Mouse (Mus musculus): ENCODE data around the gene Rorc. TPM values are rescaled to one million over a fixed set of nuclear protein-coding genes. Genes with fewer than 3 reads are reported as not detected.

Rorc gene
- polyA plus RNA-seq, 1 experiment from 2014 or later, result 6.1 TPM

DNA sequence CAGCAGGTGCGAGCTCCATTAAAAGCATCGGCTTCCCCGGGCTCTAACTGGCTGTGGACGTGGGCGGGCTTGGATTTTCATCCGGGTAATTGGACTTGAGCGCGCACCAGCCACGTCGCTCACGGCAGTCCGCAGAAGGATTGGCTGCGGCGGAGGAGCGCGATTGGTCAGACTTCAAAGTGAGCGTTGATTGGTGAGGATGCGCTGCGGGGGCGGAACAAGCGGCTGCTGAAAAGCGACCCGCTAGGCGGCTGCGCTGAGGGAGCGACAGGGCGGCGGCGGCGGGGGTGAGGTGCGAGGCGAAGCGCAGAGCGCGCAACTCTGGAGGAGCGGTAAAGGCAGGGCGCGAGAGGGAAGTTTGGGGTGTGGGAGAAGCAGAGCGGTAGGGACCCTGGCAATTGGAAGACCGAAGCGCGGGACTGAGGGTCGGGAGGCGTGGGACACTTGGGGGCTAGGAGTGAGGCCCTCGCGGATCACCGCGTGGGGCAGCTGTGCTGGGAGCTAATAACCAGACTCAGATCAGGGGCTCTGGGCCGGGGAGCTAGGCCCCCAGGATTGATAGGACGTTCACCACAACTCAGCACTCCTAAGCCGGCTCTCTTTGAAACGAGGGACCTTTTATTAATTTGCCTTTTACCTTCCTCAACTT, 40.6 kb downstream of the Rorc start, which contains the start of gene Tdrkh:
Gene Tdrkh, plus strand, starts transcription at position 243 of the 649 bp plus-strand sequence.
- peak within 1 kb of the TSS; percentile 74 for H3K4me2 ChIP-seq (replicated peaks; ENCODE audit: low read depth, low read length)
- H3K4me1 ChIP-seq (ENCODE audit: control insufficient read depth, insufficient read depth, low read length), result peaks cover 6% of the 10 kb centered on the region; the same call in 1 of the 2 replicates
- H3K36me3 ChIP-seq (ENCODE audit: control insufficient read depth, insufficient read depth, low read length), result no peaks in the 10 kb centered on the region
- H3K9ac ChIP-seq (ENCODE audit: low read depth, low read length), result peak within 1 kb of the TSS; percentile 58
- 0 out of 2 replicates have a peak, but pooled peaks cover 3% of the 10 kb centered on the region for H3K27me3 ChIP-seq (ENCODE audit: control insufficient read depth, insufficient read depth, low read length)
- no peaks in the 10 kb centered on the region for H3K9me3 ChIP-seq (ENCODE audit: control insufficient read depth, low read length)
- H3K27ac ChIP-seq (ENCODE audit: low read depth, low read length), result no peak within 1 kb of the TSS
- WGBS, result 9% methylated on average over 52 of the region's 52 CpGs
- H3K4me3 ChIP-seq (ENCODE audit: low read length), result peak within 1 kb of the TSS; percentile 38
- ATAC-seq (ENCODE audit: low FRiP score, low TSS enrichment), result peak; percentile 99

GRCm38 (mm10) chr3:94430980-94431379, 58.4 kb downstream of the Rorc start:
- no peak overlapping the region for H3K4me3 ChIP-seq (ENCODE audit: low read length)
- H3K36me3 ChIP-seq (ENCODE audit: control insufficient read depth, insufficient read depth, low read length), result no peaks in the 10 kb centered on the region
- no peak overlapping the region for H3K4me2 ChIP-seq (replicated peaks; ENCODE audit: low read depth, low read length)
- no peaks in the 10 kb centered on the region for H3K9me3 ChIP-seq (ENCODE audit: control insufficient read depth, low read length)
- no peaks in the 10 kb centered on the region for H3K27me3 ChIP-seq (ENCODE audit: control insufficient read depth, insufficient read depth, low read length)
- no peak overlapping the region for H3K9ac ChIP-seq (ENCODE audit: low read depth, low read length)
- H3K4me1 ChIP-seq (ENCODE audit: control insufficient read depth, insufficient read depth, low read length), result no peaks in the 10 kb centered on the region
- H3K27ac ChIP-seq (ENCODE audit: low read depth, low read length), result no peak overlapping the region
- WGBS, result 86% methylated on average over 2 of the region's 2 CpGs
- no peak for ATAC-seq (ENCODE audit: low FRiP score, low TSS enrichment)

DNA sequence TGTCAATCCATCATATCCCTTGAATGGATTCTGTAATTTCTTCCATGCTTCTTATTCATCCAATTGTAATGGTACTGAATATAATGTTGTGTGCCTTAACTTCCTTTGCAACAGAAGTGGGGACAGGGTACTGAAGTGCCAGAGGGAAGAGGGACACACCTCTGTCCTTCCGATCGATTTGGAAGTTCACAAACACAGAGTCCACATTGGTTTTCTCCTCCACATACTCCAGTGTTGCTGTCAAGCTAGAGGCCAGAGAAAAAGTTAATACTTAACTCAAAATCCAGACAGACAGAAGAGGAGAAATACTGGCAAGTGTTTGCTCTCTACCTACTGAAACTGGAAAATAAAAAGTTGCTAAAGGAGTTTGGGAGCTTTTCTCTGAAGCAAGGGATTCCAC, 61.7 kb downstream of the Rorc start:
- 84% methylated on average over 2 of the region's 2 CpGs for WGBS
- ATAC-seq (ENCODE audit: low FRiP score, low TSS enrichment), result no peak
- Histone ChIP-seq H3K36me3 (ENCODE audit: control insufficient read depth, insufficient read depth, low read length) (no peaks in the 10 kb centered on the region), H3K27me3 (ENCODE audit: control insufficient read depth, insufficient read depth, low read length) (no peaks in the 10 kb centered on the region), H3K4me1 (ENCODE audit: control insufficient read depth, insufficient read depth, low read length) (no peaks in the 10 kb centered on the region), H3K9me3 (ENCODE audit: control insufficient read depth, low read length) (no peaks in the 10 kb centered on the region), H3K9ac (ENCODE audit: low read depth, low read length) (no peak overlapping the region), H3K27ac (ENCODE audit: low read depth, low read length) (no peak overlapping the region), H3K4me3 (ENCODE audit: low read length) (no peak overlapping the region), H3K4me2 (replicated peaks; ENCODE audit: low read depth, low read length) (no peak overlapping the region)

- H3K36me3 ChIP-seq (ENCODE audit: control insufficient read depth, insufficient read depth, low read length), result no peaks in the 10 kb centered on the region
- H3K27ac ChIP-seq (ENCODE audit: low read depth, low read length), result no peak overlapping the region
- no peak overlapping the region for H3K4me2 ChIP-seq (replicated peaks; ENCODE audit: low read depth, low read length)
- no peak overlapping the region for H3K4me3 ChIP-seq (ENCODE audit: low read length)
- no peaks in the 10 kb centered on the region for H3K9me3 ChIP-seq (ENCODE audit: control insufficient read depth, low read length)
- no peak overlapping the region for H3K9ac ChIP-seq (ENCODE audit: low read depth, low read length)
- no peaks in the 10 kb centered on the region for H3K4me1 ChIP-seq (ENCODE audit: control insufficient read depth, insufficient read depth, low read length)
- no peak for ATAC-seq (ENCODE audit: low FRiP score, low TSS enrichment)
- 0 out of 2 replicates have a peak, but pooled peaks cover 2% of the 10 kb centered on the region for H3K27me3 ChIP-seq (ENCODE audit: control insufficient read depth, insufficient read depth, low read length)
- 84% methylated on average over 9 of the region's 9 CpGs for WGBS
Measured at GRCm38 (mm10) chr3:94436420-94436819, 63.8 kb downstream of the Rorc start.

DNA sequence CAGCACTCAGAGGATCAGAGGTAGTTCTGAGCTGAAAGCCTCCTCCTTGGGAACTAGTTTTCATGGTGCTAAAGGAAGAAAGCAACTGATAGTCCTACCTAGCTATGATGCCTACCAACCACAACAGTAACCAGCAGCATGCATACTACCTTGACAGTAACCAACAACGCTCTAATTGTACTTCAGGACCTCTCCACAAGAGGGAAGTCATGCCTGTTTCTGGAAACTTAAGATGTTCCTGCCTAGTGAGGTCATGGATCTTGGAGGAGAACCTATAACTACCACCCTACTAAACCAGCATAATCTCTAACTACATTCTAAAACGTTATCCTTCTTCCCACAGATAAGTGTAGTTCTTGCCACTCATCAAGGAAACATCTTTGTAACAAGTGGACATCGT, 68.6 kb downstream of the Rorc start:
- Histone ChIP-seq H3K4me1 (ENCODE audit: control insufficient read depth, insufficient read depth, low read length) (peaks cover 5% of the 10 kb centered on the region; the same call in 1 of the 2 replicates), H3K27ac (ENCODE audit: low read depth, low read length) (no peak overlapping the region), H3K36me3 (ENCODE audit: control insufficient read depth, insufficient read depth, low read length) (peaks cover 7% of the 10 kb centered on the region; the same call in 1 of the 2 replicates), H3K4me3 (ENCODE audit: low read length) (no peak overlapping the region), H3K4me2 (replicated peaks; ENCODE audit: low read depth, low read length) (no peak overlapping the region), H3K9ac (ENCODE audit: low read depth, low read length) (no peak overlapping the region), H3K27me3 (ENCODE audit: control insufficient read depth, insufficient read depth, low read length) (0 out of 2 replicates have a peak, but pooled peaks cover 2% of the 10 kb centered on the region), H3K9me3 (ENCODE audit: control insufficient read depth, low read length) (no peaks in the 10 kb centered on the region)
- no peak for ATAC-seq (ENCODE audit: low FRiP score, low TSS enrichment)
- 45% methylated on average over 3 of the region's 3 CpGs for WGBS

DNA sequence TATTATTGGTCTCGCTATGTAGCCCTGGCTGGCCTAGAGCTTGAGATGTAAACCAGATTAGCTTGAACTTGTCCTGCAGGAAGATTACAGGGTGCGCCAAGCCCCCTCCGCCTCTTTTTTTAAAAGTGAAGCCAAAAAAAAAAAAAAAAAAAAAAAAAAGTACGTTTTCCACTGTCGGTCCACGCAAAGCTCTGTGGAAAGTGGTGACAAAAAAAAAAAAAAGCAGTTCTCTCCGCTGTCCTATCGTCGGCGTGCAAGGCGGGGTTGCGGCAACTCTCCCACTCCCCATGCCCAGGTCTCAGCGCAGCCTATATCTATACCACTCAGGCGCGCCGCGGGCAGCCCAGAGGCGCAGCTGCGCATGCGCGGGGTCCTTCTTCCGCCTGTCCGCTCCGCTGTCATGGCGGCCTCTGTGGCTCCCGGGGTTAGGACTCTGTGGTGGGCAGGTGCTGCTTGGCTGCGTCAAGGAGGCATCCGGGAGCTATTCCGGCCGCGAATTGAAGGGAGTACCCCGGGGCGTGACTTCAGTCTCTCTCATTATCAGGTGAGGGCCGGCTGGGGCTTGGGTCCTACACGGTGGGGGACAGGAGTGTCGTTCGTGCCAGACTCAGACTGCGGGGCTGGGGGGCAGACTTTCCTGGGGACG, 70.5 kb downstream of the Rorc start, which contains the start of gene Mrpl9:
Gene Mrpl9, plus strand, starts transcription at position 368 of the 646 bp plus-strand sequence.
- Histone ChIP-seq H3K27ac (ENCODE audit: low read depth, low read length) (no peak within 1 kb of the TSS), H3K36me3 (ENCODE audit: control insufficient read depth, insufficient read depth, low read length) (peaks cover 26% of the 10 kb centered on the region), H3K4me1 (ENCODE audit: control insufficient read depth, insufficient read depth, low read length) (peaks cover 5% of the 10 kb centered on the region; the same call in 1 of the 2 replicates), H3K9me3 (ENCODE audit: control insufficient read depth, low read length) (no peaks in the 10 kb centered on the region), H3K4me2 (replicated peaks; ENCODE audit: low read depth, low read length) (peak within 1 kb of the TSS; percentile 80), H3K4me3 (ENCODE audit: low read length) (peak within 1 kb of the TSS; percentile 89), H3K9ac (ENCODE audit: low read depth, low read length) (peak within 1 kb of the TSS; percentile 91), H3K27me3 (ENCODE audit: control insufficient read depth, insufficient read depth, low read length) (0 out of 2 replicates have a peak, but pooled peaks cover 2% of the 10 kb centered on the region)
- under 1% methylated on average over 38 of the region's 39 CpGs for WGBS
- peak; percentile 99 for ATAC-seq (ENCODE audit: low FRiP score, low TSS enrichment)

GRCm38 (mm10) chr3:94443597-94443964, 71.0 kb downstream of the Rorc start, which contains the start of gene Oaz3:
Gene Oaz3 (minus strand): TSS chr3:94443915.
- ATAC-seq (ENCODE audit: low FRiP score, low TSS enrichment), result no peak
- Histone ChIP-seq H3K9ac (ENCODE audit: low read depth, low read length) (peak within 1 kb of the TSS; percentile 91), H3K4me1 (ENCODE audit: control insufficient read depth, insufficient read depth, low read length) (peaks cover 5% of the 10 kb centered on the region; the same call in 1 of the 2 replicates), H3K27me3 (ENCODE audit: control insufficient read depth, insufficient read depth, low read length) (0 out of 2 replicates have a peak, but pooled peaks cover 2% of the 10 kb centered on the region), H3K4me3 (ENCODE audit: low read length) (peak within 1 kb of the TSS; percentile 89), H3K4me2 (replicated peaks; ENCODE audit: low read depth, low read length) (peak within 1 kb of the TSS; percentile 80), H3K36me3 (ENCODE audit: control insufficient read depth, insufficient read depth, low read length) (peaks cover 29% of the 10 kb centered on the region), H3K9me3 (ENCODE audit: control insufficient read depth, low read length) (no peaks in the 10 kb centered on the region), H3K27ac (ENCODE audit: low read depth, low read length) (no peak within 1 kb of the TSS)
- WGBS, result 1% methylated on average over 24 of the region's 24 CpGs
